ENCODE assay signal across 14 mouse cellular contexts in the genomic region with DNA sequence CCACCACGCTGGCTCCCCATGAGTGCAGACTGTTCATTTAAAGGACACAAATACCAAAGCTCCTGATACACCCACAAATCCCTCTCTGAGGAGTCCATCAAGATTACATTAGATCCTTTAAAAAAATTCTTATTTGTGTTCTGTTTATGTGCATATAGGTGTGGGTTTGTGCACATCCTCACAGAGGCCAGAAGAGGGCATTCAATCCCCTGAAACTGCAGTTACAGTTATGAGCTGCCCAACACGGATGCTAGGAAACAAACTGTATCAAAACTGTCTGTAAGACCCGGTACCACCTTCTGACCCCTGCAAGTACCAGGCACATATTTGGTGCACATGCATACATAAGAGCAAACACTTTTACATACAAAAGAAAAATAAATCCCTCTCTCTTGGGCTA. TPM values are rescaled to one million over a fixed set of nuclear protein-coding genes. Genes with fewer than 3 reads are reported as not detected.
A peak's percentile ranks its signal among the peaks of the same experiment; 100 is the strongest.
DNase-seq lines count a peak whose midpoint lies in the region; ATAC-seq and TF ChIP-seq lines count a peak whose summit lies in the region.
"Had no signal": no experiment of that assay in that cellular context is flagged by ENCODE, and none has a peak within 500 bp of the region (broad histone marks: within the 10 kb centered on the region; RNA-seq: fewer than 3 reads in every experiment).

No protein-coding gene starts in this region.

- H3K36me3 ChIP-seq in liver, adult 2 months (ENCODE audit: control insufficient read depth, insufficient read depth, low read length) = no peaks in the 10 kb centered on the region
- H3K36me3 ChIP-seq in liver, embryonic 12.5 days = no peaks in the 10 kb centered on the region
- H3K36me3 ChIP-seq in ES-E14 (ENCODE audit: control insufficient read depth, insufficient read depth, low read length, poor library complexity, severe bottlenecking) = no peaks in the 10 kb centered on the region
- H3K36me3 ChIP-seq in midbrain, embryonic 16.5 days (ENCODE audit: control insufficient read depth, insufficient read depth, low read length) = peaks cover 2% of the 10 kb centered on the region
- H3K36me3 ChIP-seq: lung, embryonic 15.5 days had no signal

- H3K4me2 ChIP-seq in liver, embryonic 12.5 days = no peak overlapping the region
- no peak overlapping the region for H3K4me2 ChIP-seq in midbrain, embryonic 16.5 days (ENCODE audit: low read length)
- H3K4me2 ChIP-seq: lung, embryonic 15.5 days had no signal

- H3K79me2 ChIP-seq in liver, adult 2 months (ENCODE audit: control insufficient read depth, insufficient read depth, low read length) = no peaks in the 10 kb centered on the region

- H3K9ac ChIP-seq in liver, adult 2 months (ENCODE audit: low read depth, low read length) = no peak overlapping the region
- H3K9ac ChIP-seq in liver, embryonic 12.5 days = no peak overlapping the region
- no peak overlapping the region for H3K9ac ChIP-seq in ES-E14 (ENCODE audit: insufficient read depth, low read depth, low read length, poor library complexity, severe bottlenecking)
- H3K9ac ChIP-seq in midbrain, embryonic 16.5 days (ENCODE audit: low read depth, low read length) = no peak overlapping the region
- H3K9ac ChIP-seq: lung, embryonic 15.5 days had no signal

- 76% methylated on average over 3 of the region's 3 CpGs for WGBS in cerebellum, adult 2 months
- WGBS in liver, adult 2 months = 59% methylated on average over 3 of the region's 3 CpGs
- WGBS in liver, embryonic 12.5 days (ENCODE audit: insufficient replicate concordance) = 58% methylated on average over 3 of the region's 3 CpGs
- 73% methylated on average over 3 of the region's 3 CpGs for WGBS in midbrain, embryonic 16.5 days

- H3K4me3 ChIP-seq in cerebellum, adult 2 months (replicated peaks; ENCODE audit: insufficient read depth, low read depth, low read length) = no peak overlapping the region
- H3K4me3 ChIP-seq in liver, adult 2 months (ENCODE audit: insufficient read depth, low read depth, low read length) = no peak overlapping the region
- no peak overlapping the region for H3K4me3 ChIP-seq in liver, embryonic 12.5 days
- H3K4me3 ChIP-seq in ES-E14 (ENCODE audit: insufficient read depth in 1 of 2, low read depth in 1 of 2, low read length in 2 of 2, poor library complexity in 1 of 2, severe bottlenecking in 1 of 2) = no peak overlapping the region
- no peak overlapping the region for H3K4me3 ChIP-seq in midbrain, embryonic 16.5 days (ENCODE audit: low read depth, low read length)
- H3K4me3 ChIP-seq: lung, embryonic 15.5 days had no signal

- in situ Hi-C loops in ES-E14 (cut with MboI; ENCODE audit: low sequenced_read_pairs in 2 of 2, unreplicated experiment in 2 of 2) = no loop called here

- TF ChIP-seq CTCF in cerebellum, adult 2 months (IDR thresholded peaks at IDR 0.05; ENCODE audit: borderline replicate concordance, insufficient read depth, low read depth, low read length) = peak; percentile 32; the same call in 1 of the 2 replicates
- TF ChIP-seq CTCF in liver, adult 2 months (IDR thresholded peaks at IDR 0.05; ENCODE audit: low read depth, low read length) = peak; percentile 46

- no peak for DNase-seq in cerebellum, adult 2 months
- no peak for DNase-seq in cerebellum, postnatal 14 days
- DNase-seq in liver, adult 2 months (ENCODE audit: extremely low read depth, low read depth, low spot score) = peak; percentile 48
- DNase-seq in ES-E14 (ENCODE audit: low read depth, low spot score) = no peak
- DNase-seq in urinary bladder, postnatal 10 days (ENCODE audit: low spot score) = no peak
- DNase-seq: adrenal gland, adult 2 months; cerebellum, adult 11-12 months; heart, postnatal 14 days; kidney, adult 9 months; thymus, postnatal 25 days had no signal

- no peak overlapping the region for H3K27ac ChIP-seq in cerebellum, adult 2 months (ENCODE audit: insufficient read depth, low read length)
- no peak overlapping the region for H3K27ac ChIP-seq in liver, adult 2 months (replicated peaks; ENCODE audit: insufficient read depth, low read depth, low read length)
- H3K27ac ChIP-seq in liver, embryonic 12.5 days = no peak overlapping the region
- H3K27ac ChIP-seq in ES-E14 (ENCODE audit: insufficient read depth, low read depth, low read length, poor library complexity, severe bottlenecking) = no peak overlapping the region
- no peak overlapping the region for H3K27ac ChIP-seq in midbrain, embryonic 16.5 days (ENCODE audit: low read length)
- H3K27ac ChIP-seq: lung, embryonic 15.5 days had no signal

- no peaks in the 10 kb centered on the region for H3K9me3 ChIP-seq in liver, embryonic 12.5 days (replicated peaks)
- no peaks in the 10 kb centered on the region for H3K9me3 ChIP-seq in ES-E14 (ENCODE audit: control insufficient read depth, insufficient read depth, low read depth, low read length)
- H3K9me3 ChIP-seq in midbrain, embryonic 16.5 days (replicated peaks; ENCODE audit: control insufficient read depth, low read length, poor library complexity, severe bottlenecking) = no peaks in the 10 kb centered on the region
- H3K9me3 ChIP-seq: lung, embryonic 15.5 days had no signal

- peaks cover 21% of the 10 kb centered on the region for H3K4me1 ChIP-seq in cerebellum, adult 2 months (ENCODE audit: control insufficient read depth, insufficient read depth, low read length)
- no peaks in the 10 kb centered on the region for H3K4me1 ChIP-seq in liver, adult 2 months (ENCODE audit: control insufficient read depth, insufficient read depth, low read length)
- H3K4me1 ChIP-seq in liver, embryonic 12.5 days = peaks cover 8% of the 10 kb centered on the region
- peaks cover 0 to 11% of the 10 kb centered on the region in 2 experiments; a peak in 1 of 4 replicates for H3K4me1 ChIP-seq in ES-E14 (ENCODE audit: control insufficient read depth in 2 of 2, insufficient read depth in 2 of 2, low read length in 2 of 2, poor library complexity in 1 of 2)
- H3K4me1 ChIP-seq in midbrain, embryonic 16.5 days (ENCODE audit: control insufficient read depth, insufficient read depth, low read length) = no peaks in the 10 kb centered on the region
- H3K4me1 ChIP-seq: lung, embryonic 15.5 days had no signal

- no peak for TF ChIP-seq POLR2A in cerebellum, adult 2 months (IDR thresholded peaks at IDR 0.05; ENCODE audit: borderline replicate concordance, insufficient read depth, low read length)
- TF ChIP-seq POLR2A in liver, adult 2 months (IDR thresholded peaks at IDR 0.05; ENCODE audit: extremely low read depth, insufficient read depth, low read length) = no peak

- H3K27me3 ChIP-seq in cerebellum, adult 2 months (ENCODE audit: control insufficient read depth, insufficient read depth, low read length) = no peaks in the 10 kb centered on the region
- no peaks in the 10 kb centered on the region for H3K27me3 ChIP-seq in liver, adult 2 months (ENCODE audit: control insufficient read depth, insufficient read depth, low read length)
- 0 out of 2 replicates have a peak, but pooled peaks cover 5% of the 10 kb centered on the region for H3K27me3 ChIP-seq in liver, embryonic 12.5 days (replicated peaks)
- H3K27me3 ChIP-seq in midbrain, embryonic 16.5 days (ENCODE audit: control insufficient read depth, insufficient read depth, low read depth, low read length) = no peaks in the 10 kb centered on the region
- H3K27me3 ChIP-seq: lung, embryonic 15.5 days had no signal

- no peak for ATAC-seq in liver, embryonic 12.5 days
- peak; percentile 61 for ATAC-seq in inflammation-experienced regulatory T-cells, adult 6 months
- ATAC-seq in midbrain, embryonic 16.5 days = no peak

TF ChIP-seq in ES-E14, 5 proteins besides CTCF, POLR2A, EP300 and RAD21:
- TF ChIP-seq HCFC1 (IDR thresholded peaks at IDR 0.05; ENCODE audit: borderline replicate concordance, insufficient read depth, low read length) = no peak
- TF ChIP-seq CHD2 (IDR thresholded peaks at IDR 0.05; ENCODE audit: low read depth, low read length) = no peak
- peak; percentile 47 for TF ChIP-seq ZC3H11A (IDR thresholded peaks at IDR 0.05; ENCODE audit: borderline replicate concordance, low read depth, low read length)
- TF ChIP-seq MAFK (IDR thresholded peaks at IDR 0.05; ENCODE audit: insufficient read depth, low read depth, low read length) = no peak
- TF ChIP-seq ZNF384 (IDR thresholded peaks at IDR 0.05; ENCODE audit: low read depth, low read length) = no peak

RNA-seq across cellular contexts. Expression of gene Rab11fip4, which starts 37.7 kb away (rescaled TPM):
- 94.8 and 95.7 TPM in 2 replicates for polyA plus RNA-seq in cerebellum, adult 2 months (2012; rRNA removed)
- 3.1 and 6.2 TPM in 2 replicates for total RNA-seq in liver, adult 2 months (2014; rRNA removed)
- polyA plus RNA-seq in liver, adult 2 months (2012; rRNA removed) = 7.7 and 8.1 TPM in 2 replicates
- 1.1 and 1.5 TPM in 2 replicates for polyA plus RNA-seq in liver, embryonic 12.5 days (2016; fragmentation: Nextera tagmentation; extraction: Ambion mirVana)
- total RNA-seq in ES-E14 (2012; rRNA removed) = 13.6 TPM in 2 replicates
- 10 to 100 TPM; 10.3 to 14.3 (median 12.6) TPM for polyA plus RNA-seq in inflammation-experienced regulatory T-cells, adult 6 months (2017; shearing (Covaris generic))
- polyA plus RNA-seq in midbrain, embryonic 16.5 days (2015; fragmentation: Nextera tagmentation; extraction: Ambion mirVana) = 27.8 and 29.4 TPM in 2 replicates
